Mouse (Mus musculus) erythroblast, embryonic 14.5 days (primary cell): Measurements from ENCODE around the gene Epo.

Experiments
- GATA1 ChIP-seq: IDR thresholded peaks from 2 replicates; pipeline ENCODE4 v1.6.1; 2012; ENCODE audit warnings: low read length, inconsistent platforms, mixed read lengths
- TAL1 ChIP-seq: IDR thresholded peaks from 3 replicates; pipeline ENCODE4 v1.6.1; 2012; ENCODE audit warnings: low read length, inconsistent platforms, mixed read lengths

GRCm38 (mm10) chr5:137580246-137580645 is 47.2 kb upstream of the Epo start:
- TF ChIP-seq TAL1: no peak
- no peak for TF ChIP-seq GATA1
